Mouse (Mus musculus): ENCODE data around the gene Rnaseh2a. TPM values are rescaled to one million over a fixed set of nuclear protein-coding genes. Genes with fewer than 3 reads are reported as not detected.

Gene Rnaseh2a
- total and polyA plus RNA-seq, 3 experiments: 71.6 to 115 (median 83.1) TPM

GRCm38 (mm10) chr8:84974543-84975142 lies 5.1 kb upstream of the Rnaseh2a start:
- H3K9me3 ChIP-seq (replicated peaks; ENCODE audit: low read length): no peaks in the 10 kb centered on the region
- peaks cover 25 to 37% of the 10 kb centered on the region in 2 experiments for H3K36me3 ChIP-seq (replicated peaks in 1 of 2; ENCODE audit: control insufficient read depth in 1 of 2, insufficient read depth in 1 of 2, low read length in 1 of 2)
- no peaks in the 10 kb centered on the region for H3K27me3 ChIP-seq (replicated peaks)
- peaks cover 6 to 26% of the 10 kb centered on the region in 2 experiments; a peak in 3 of 4 replicates for H3K4me1 ChIP-seq (ENCODE audit: control insufficient read depth in 1 of 2, insufficient read depth in 2 of 2)
- peaks cover 26% of the 10 kb centered on the region for H3K79me2 ChIP-seq (replicated peaks; ENCODE audit: control insufficient read depth, extremely low read depth, insufficient read depth, poor library complexity, severe bottlenecking)
- 0 out of 2 replicates have a peak, but pooled peaks have one; percentile 71 for TF ChIP-seq SIN3A (IDR thresholded peaks at IDR 0.05; ENCODE audit: low read length)
- TF ChIP-seq RAD21 (IDR thresholded peaks at IDR 0.05; ENCODE audit: low read depth, low read length): no peak; the same call in 1 of the 2 replicates
- TF ChIP-seq ELF1 (IDR thresholded peaks at IDR 0.05; ENCODE audit: low read depth, low read length): 0 out of 2 replicates have a peak, but pooled peaks have one; percentile 25
- no peak for TF ChIP-seq USF2 (conservative IDR thresholded peaks at IDR 0.05; ENCODE audit: low read depth, low read length)
- TF ChIP-seq MAFK (IDR thresholded peaks at IDR 0.05; ENCODE audit: insufficient replicate concordance, low read length): no peak
- TF ChIP-seq TBP (conservative IDR thresholded peaks at IDR 0.05; ENCODE audit: low read depth, low read length): 0 out of 2 replicates have a peak, but pooled peaks have one; percentile 32
- TF ChIP-seq CHD1 (IDR thresholded peaks at IDR 0.05; ENCODE audit: low read depth, low read length): peak; percentile 95
- TF ChIP-seq POLR2AphosphoS2 (IDR thresholded peaks at IDR 0.05; ENCODE audit: low read depth, low read length): no peak; the same call in 1 of the 2 replicates
- peak; percentile 67; the same call in 1 of the 2 replicates for TF ChIP-seq ETS1 (conservative IDR thresholded peaks at IDR 0.05; ENCODE audit: low read depth, low read length)
- TF ChIP-seq UBTF (IDR thresholded peaks at IDR 0.05; ENCODE audit: low read depth, low read length): 0 out of 2 replicates have a peak, but pooled peaks have one; percentile 59
- TF ChIP-seq JUND (conservative IDR thresholded peaks at IDR 0.05; ENCODE audit: low read depth, low read length): 0 out of 2 replicates have a peak, but pooled peaks have one; percentile 9
- peak; percentile 71 for TF ChIP-seq EP300 (IDR thresholded peaks at IDR 0.05; ENCODE audit: low read length)
- no peak for TF ChIP-seq NELFE (IDR thresholded peaks at IDR 0.05; ENCODE audit: low read depth, low read length)
- peak; percentile 81 for TF ChIP-seq MXI1 (IDR thresholded peaks at IDR 0.05; ENCODE audit: low read depth, low read length)
- peak; percentile 48; the same call in 1 of the 2 replicates for TF ChIP-seq MEF2A (IDR thresholded peaks at IDR 0.05; ENCODE audit: borderline replicate concordance, low read depth, low read length)
- TF ChIP-seq HCFC1 (IDR thresholded peaks at IDR 0.05; ENCODE audit: low read depth, low read length): peak; percentile 51
- no peak for TF ChIP-seq PAX5 (IDR thresholded peaks at IDR 0.05; ENCODE audit: low read length)
- no peak for TF ChIP-seq JUN (IDR thresholded peaks at IDR 0.05; ENCODE audit: insufficient read depth, low read depth, low read length)
- no peak for TF ChIP-seq ZC3H11A (IDR thresholded peaks at IDR 0.05; ENCODE audit: low read depth, low read length)
- no peak for TF ChIP-seq GABPA (IDR thresholded peaks at IDR 0.05; ENCODE audit: insufficient replicate concordance, low read depth, low read length)
- no peak for TF ChIP-seq ZKSCAN1 (IDR thresholded peaks at IDR 0.05; ENCODE audit: borderline replicate concordance, low read depth, low read length)
- TF ChIP-seq ZMIZ1 (IDR thresholded peaks at IDR 0.05; ENCODE audit: low read depth, low read length): peak; percentile 62; the same call in 1 of the 2 replicates
- peak; percentile 86 for TF ChIP-seq BHLHE40 (IDR thresholded peaks at IDR 0.05; ENCODE audit: low read depth, low read length)
- no peak for TF ChIP-seq CTCF (conservative IDR thresholded peaks at IDR 0.05 in 1 of 2, IDR thresholded peaks at IDR 0.05 in 1 of 2; ENCODE audit: low read depth in 2 of 2, low read length in 2 of 2)
- peak; percentile 55 for TF ChIP-seq ZNF384 (IDR thresholded peaks at IDR 0.05; ENCODE audit: low read depth, low read length)
- TF ChIP-seq IRF4 (IDR thresholded peaks at IDR 0.05; ENCODE audit: low read depth, low read length): peak; percentile 84
- TF ChIP-seq RCOR1 (conservative IDR thresholded peaks at IDR 0.05; ENCODE audit: low read depth, low read length): no peak
- peak; percentile 54 for TF ChIP-seq MAX (IDR thresholded peaks at IDR 0.05; ENCODE audit: low read length)
- TF ChIP-seq SMC3 (IDR thresholded peaks at IDR 0.05; ENCODE audit: low read depth, low read length): peak; percentile 20; the same call in 1 of the 2 replicates
- no peak for TF ChIP-seq POLR2A (IDR thresholded peaks at IDR 0.05; ENCODE audit: low read depth, low read length)
- TF ChIP-seq CHD2 (IDR thresholded peaks at IDR 0.05; ENCODE audit: low read length): 0 out of 2 replicates have a peak, but pooled peaks have one; percentile 40
- TF ChIP-seq NRF1 (IDR thresholded peaks at IDR 0.05; ENCODE audit: low read depth, low read length): no peak
- 0 out of 2 replicates have a peak, but pooled peaks have one; percentile 20 for TF ChIP-seq MYC (IDR thresholded peaks at IDR 0.05; ENCODE audit: low read depth, low read length)
- TF ChIP-seq E2F4 (IDR thresholded peaks at IDR 0.05; ENCODE audit: insufficient replicate concordance, low read depth, low read length): no peak
- TF ChIP-seq USF1 (IDR thresholded peaks at IDR 0.05; ENCODE audit: low read depth, low read length): no peak
- TF ChIP-seq TCF12 (IDR thresholded peaks at IDR 0.05; ENCODE audit: low read depth, low read length): peak; percentile 50; the same call in 1 of the 2 replicates
- TF ChIP-seq KAT2A (IDR thresholded peaks at IDR 0.05; ENCODE audit: insufficient replicate concordance, low read length): no peak
- TF ChIP-seq MAZ (IDR thresholded peaks at IDR 0.05; ENCODE audit: low read depth, low read length): 0 out of 2 replicates have a peak, but pooled peaks have one; percentile 23
- H3K9ac ChIP-seq (ENCODE audit: insufficient read depth, low read depth): peak overlapping the region; percentile 88
- H3K27ac ChIP-seq (ENCODE audit: insufficient read depth, low read depth): peak overlapping the region; percentile 92
- in situ Hi-C loops (cut with MboI; ENCODE audit: low pct_ligation_motif_present, low pct_unique_long_range_greater_than_20kb, low sequenced_read_pairs): loop anchor here (5.0 kb wide), 1 partner anchor 33 kb away; no protein-coding TSS in a partner anchor
- peak overlapping the region; percentile 35 to 94 (median 51) for H3K4me3 ChIP-seq (replicated peaks in 1 of 3; ENCODE audit: low read depth in 2 of 3, low read length in 2 of 3, poor library complexity in 1 of 3)
- peak overlapping the region; percentile 98 for H3K4me2 ChIP-seq (ENCODE audit: insufficient read depth, low read depth, poor library complexity, severe bottlenecking)
- dilution Hi-C loops (cut with MboI; ENCODE audit: extremely low pct_ligation_motif_present, extremely low pct_unique_long_range_greater_than_20kb, low sequenced_read_pairs): no loop called here
- DNase-seq (ENCODE audit: extremely low read depth): peak; percentile 52

All from CH12.LX (cell line).